Mouse (Mus musculus): Measurements from ENCODE around the gene Slit1. TPM values are rescaled to one million over a fixed set of nuclear protein-coding genes. Genes with fewer than 3 reads are reported as not detected.

Slit1 gene
- polyA plus RNA-seq, 1 experiment from 2014 or later, result 1.1 TPM

DNA sequence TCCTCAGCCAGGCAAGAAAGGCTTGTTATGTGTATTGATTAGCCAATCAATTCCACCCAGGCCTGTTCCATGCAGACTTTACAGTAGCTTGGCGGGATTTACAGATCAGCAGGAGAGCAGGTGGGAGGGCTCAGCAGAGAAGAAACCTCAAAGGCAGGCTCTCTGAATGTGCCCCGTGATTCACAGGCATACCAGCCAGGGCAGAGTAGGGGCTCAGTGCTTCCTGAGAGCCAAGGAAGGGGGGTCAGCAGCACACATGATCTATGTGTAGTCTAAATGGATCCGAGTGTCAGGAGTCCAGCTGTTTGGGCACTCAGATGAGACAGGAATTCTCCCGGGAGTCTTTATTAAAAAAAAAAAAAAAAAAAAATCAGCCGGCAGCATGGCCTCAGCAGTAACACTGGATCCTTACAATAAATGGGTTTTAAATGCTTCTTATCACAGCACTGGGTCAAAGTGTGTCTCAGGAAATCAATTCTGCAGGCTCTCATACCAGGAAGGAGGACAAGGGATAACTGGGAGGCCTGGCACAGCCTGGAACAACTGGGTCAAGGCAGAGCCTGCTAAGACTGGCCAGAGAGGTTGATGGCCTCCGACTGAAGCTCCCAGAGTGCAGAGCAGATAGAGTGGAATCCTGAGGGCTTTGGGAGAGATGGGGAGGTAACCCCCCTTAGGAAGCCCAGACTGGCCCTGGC is 88.2 kb downstream of the Slit1 start:
- H3K9me3 ChIP-seq (ENCODE audit: control insufficient read depth, low read length), result no peaks in the 10 kb centered on the region
- DNase-seq (ENCODE audit: low spot score), result no peak
- 0 out of 2 replicates have a peak, but pooled peaks have one; percentile 17 for ATAC-seq (ENCODE audit: insufficient number of reproducible peaks, low FRiP score, low TSS enrichment, low read depth)
- no peak overlapping the region for H3K4me3 ChIP-seq (ENCODE audit: low read depth, low read length)
- H3K4me2 ChIP-seq (ENCODE audit: low read depth, severe bottlenecking), result no peak overlapping the region
- peaks cover 18% of the 10 kb centered on the region for H3K27me3 ChIP-seq (ENCODE audit: control insufficient read depth, insufficient read depth, low read length)
- H3K27ac ChIP-seq (replicated peaks; ENCODE audit: low read depth, low read length), result no peak overlapping the region
- no peaks in the 10 kb centered on the region for H3K4me1 ChIP-seq (ENCODE audit: control insufficient read depth, insufficient read depth, low read length)
- H3K9ac ChIP-seq (ENCODE audit: low read length), result no peak overlapping the region
- H3K36me3 ChIP-seq (ENCODE audit: control insufficient read depth, insufficient read depth, low read length), result no peaks in the 10 kb centered on the region
- 23% methylated on average over 6 of the region's 6 CpGs for WGBS

DNA sequence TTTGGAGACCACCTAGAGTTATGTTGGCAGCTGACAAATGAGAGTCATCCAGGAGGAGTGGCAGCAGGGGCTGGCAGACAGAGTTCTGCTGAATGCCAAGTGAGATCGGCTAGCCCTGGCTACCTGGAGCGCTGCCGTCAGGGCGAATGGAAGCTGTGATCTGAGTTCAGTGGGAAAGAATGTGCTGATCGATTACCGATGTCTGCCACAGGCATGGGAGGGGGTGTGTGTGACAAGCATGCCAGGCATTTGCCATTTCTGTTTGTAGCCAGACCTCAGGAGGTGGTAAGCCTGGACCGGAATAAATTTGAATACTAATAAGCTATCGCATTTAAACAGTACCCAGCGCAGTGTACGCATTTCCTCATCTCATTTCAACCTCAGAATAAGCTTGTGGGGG is 91.5 kb downstream of the Slit1 start:
- Histone ChIP-seq H3K9me3 (ENCODE audit: control insufficient read depth, low read length) (no peaks in the 10 kb centered on the region), H3K9ac (ENCODE audit: low read length) (no peak overlapping the region), H3K27ac (replicated peaks; ENCODE audit: low read depth, low read length) (no peak overlapping the region), H3K27me3 (ENCODE audit: control insufficient read depth, insufficient read depth, low read length) (peaks cover 8% of the 10 kb centered on the region), H3K4me1 (ENCODE audit: control insufficient read depth, insufficient read depth, low read length) (no peaks in the 10 kb centered on the region), H3K36me3 (ENCODE audit: control insufficient read depth, insufficient read depth, low read length) (no peaks in the 10 kb centered on the region), H3K4me3 (ENCODE audit: low read depth, low read length) (no peak overlapping the region), H3K4me2 (ENCODE audit: low read depth, severe bottlenecking) (no peak overlapping the region)
- ATAC-seq (ENCODE audit: insufficient number of reproducible peaks, low FRiP score, low TSS enrichment, low read depth) (no peak), DNase-seq (ENCODE audit: low spot score) (no peak)
- WGBS, result 47% methylated on average over 10 of the region's 10 CpGs

DNA sequence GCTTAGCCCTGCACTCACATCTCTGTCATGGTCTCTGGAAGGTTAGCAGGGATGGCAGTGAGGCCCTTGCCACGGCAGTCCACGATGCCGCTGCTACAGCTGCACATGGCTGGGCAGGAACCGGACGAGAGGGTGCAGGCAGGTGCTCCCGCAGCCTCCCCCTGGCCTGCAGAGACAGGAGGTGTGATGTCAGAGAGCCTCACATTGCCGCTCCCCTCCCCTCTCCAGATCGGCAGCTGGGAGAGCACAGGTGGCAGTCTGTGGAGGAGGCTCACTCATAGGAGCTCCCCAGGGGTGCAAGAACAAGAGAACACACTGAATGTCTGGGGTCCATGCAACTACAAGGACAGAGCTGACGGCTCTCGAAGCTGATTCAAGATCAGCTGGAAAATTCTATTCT is 94.1 kb downstream of the Slit1 start:
- no peak overlapping the region for H3K4me3 ChIP-seq (ENCODE audit: low read depth, low read length)
- WGBS, result 45% methylated on average over 10 of the region's 10 CpGs
- no peaks in the 10 kb centered on the region for H3K4me1 ChIP-seq (ENCODE audit: control insufficient read depth, insufficient read depth, low read length)
- no peak overlapping the region for H3K4me2 ChIP-seq (ENCODE audit: low read depth, severe bottlenecking)
- H3K27me3 ChIP-seq (ENCODE audit: control insufficient read depth, insufficient read depth, low read length), result 0 out of 2 replicates have a peak, but pooled peaks cover 3% of the 10 kb centered on the region
- no peak overlapping the region for H3K9ac ChIP-seq (ENCODE audit: low read length)
- H3K9me3 ChIP-seq (ENCODE audit: control insufficient read depth, low read length), result no peaks in the 10 kb centered on the region
- no peaks in the 10 kb centered on the region for H3K36me3 ChIP-seq (ENCODE audit: control insufficient read depth, insufficient read depth, low read length)
- no peak overlapping the region for H3K27ac ChIP-seq (replicated peaks; ENCODE audit: low read depth, low read length)
- ATAC-seq (ENCODE audit: insufficient number of reproducible peaks, low FRiP score, low TSS enrichment, low read depth) (no peak), DNase-seq (ENCODE audit: low spot score) (no peak)

DNA sequence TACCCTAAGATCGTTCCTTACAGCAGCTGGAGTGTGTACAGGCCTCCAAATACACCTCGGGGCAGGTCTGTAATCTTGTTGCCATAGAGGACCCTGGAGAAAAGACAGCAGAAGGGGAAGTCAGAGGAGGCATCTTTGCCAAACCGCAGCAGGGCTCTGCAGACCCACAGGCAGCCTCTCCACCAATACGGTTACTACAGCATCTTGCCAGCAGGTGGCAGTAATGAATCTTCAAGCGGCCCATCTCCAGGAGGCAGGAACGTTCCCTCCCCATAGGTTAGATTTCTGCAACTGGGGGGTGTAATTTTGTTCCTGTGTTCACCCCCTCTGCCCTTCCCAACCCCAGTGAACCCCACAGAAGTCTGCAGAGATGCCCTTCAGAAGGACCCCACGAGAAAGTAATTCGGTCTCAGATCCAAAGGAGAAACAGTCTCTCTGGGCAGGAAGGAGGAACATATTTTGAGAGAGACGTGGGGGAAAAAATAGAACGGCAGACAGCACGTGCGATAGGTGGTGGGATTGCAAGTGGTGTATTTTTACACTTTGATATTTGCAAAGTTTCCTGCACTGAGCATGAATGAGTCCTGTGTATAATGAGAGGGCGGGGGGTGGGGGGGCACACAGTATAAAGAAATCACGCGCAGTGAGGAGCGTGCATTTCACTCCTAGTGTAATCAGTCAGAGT is 96.4 kb downstream of the Slit1 start:
- 51% methylated on average over 16 of the region's 16 CpGs for WGBS

DNA sequence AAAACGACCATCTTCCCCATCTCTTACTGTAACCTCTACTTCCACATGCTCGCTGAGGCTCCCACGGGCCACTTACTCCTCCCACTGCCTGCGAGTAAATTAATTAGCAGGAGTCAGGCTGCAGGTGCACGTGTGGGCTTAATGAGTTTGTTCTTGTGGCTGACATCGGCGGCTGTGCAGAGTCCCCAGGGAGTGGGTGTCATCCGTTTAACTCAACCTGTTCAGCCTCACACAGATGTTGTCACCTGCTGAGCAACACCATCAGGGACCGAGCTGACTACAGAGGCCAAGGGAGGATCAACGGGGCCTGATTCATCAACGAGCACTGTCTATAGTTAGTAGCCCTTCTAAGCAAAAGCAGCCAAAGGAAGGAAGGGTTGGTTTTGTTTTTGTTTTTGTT is 100.5 kb downstream of the Slit1 start:
- Histone ChIP-seq H3K4me3 (ENCODE audit: low read depth, low read length) (no peak overlapping the region), H3K9me3 (ENCODE audit: control insufficient read depth, low read length) (no peaks in the 10 kb centered on the region), H3K36me3 (ENCODE audit: control insufficient read depth, insufficient read depth, low read length) (no peaks in the 10 kb centered on the region), H3K9ac (ENCODE audit: low read length) (no peak overlapping the region), H3K4me2 (ENCODE audit: low read depth, severe bottlenecking) (no peak overlapping the region), H3K27ac (replicated peaks; ENCODE audit: low read depth, low read length) (no peak overlapping the region), H3K4me1 (ENCODE audit: control insufficient read depth, insufficient read depth, low read length) (no peaks in the 10 kb centered on the region), H3K27me3 (ENCODE audit: control insufficient read depth, insufficient read depth, low read length) (no peaks in the 10 kb centered on the region)
- DNase-seq (ENCODE audit: low spot score), result no peak
- 67% methylated on average over 11 of the region's 11 CpGs for WGBS
- ATAC-seq (ENCODE audit: insufficient number of reproducible peaks, low FRiP score, low TSS enrichment, low read depth), result no peak

More for the DNA sequence above, 96.4 kb downstream of the Slit1 start:
- Histone ChIP-seq H3K9ac (ENCODE audit: low read length) (no peak overlapping the region), H3K4me1 (ENCODE audit: control insufficient read depth, insufficient read depth, low read length) (no peaks in the 10 kb centered on the region), H3K27ac (replicated peaks; ENCODE audit: low read depth, low read length) (no peak overlapping the region), H3K27me3 (ENCODE audit: control insufficient read depth, insufficient read depth, low read length) (0 out of 2 replicates have a peak, but pooled peaks cover 3% of the 10 kb centered on the region), H3K36me3 (ENCODE audit: control insufficient read depth, insufficient read depth, low read length) (no peaks in the 10 kb centered on the region), H3K9me3 (ENCODE audit: control insufficient read depth, low read length) (no peaks in the 10 kb centered on the region), H3K4me3 (ENCODE audit: low read depth, low read length) (no peak overlapping the region), H3K4me2 (ENCODE audit: low read depth, severe bottlenecking) (no peak overlapping the region)
- DNase-seq (ENCODE audit: low spot score) (peak; percentile 86), ATAC-seq (ENCODE audit: insufficient number of reproducible peaks, low FRiP score, low TSS enrichment, low read depth) (no peak)

DNA sequence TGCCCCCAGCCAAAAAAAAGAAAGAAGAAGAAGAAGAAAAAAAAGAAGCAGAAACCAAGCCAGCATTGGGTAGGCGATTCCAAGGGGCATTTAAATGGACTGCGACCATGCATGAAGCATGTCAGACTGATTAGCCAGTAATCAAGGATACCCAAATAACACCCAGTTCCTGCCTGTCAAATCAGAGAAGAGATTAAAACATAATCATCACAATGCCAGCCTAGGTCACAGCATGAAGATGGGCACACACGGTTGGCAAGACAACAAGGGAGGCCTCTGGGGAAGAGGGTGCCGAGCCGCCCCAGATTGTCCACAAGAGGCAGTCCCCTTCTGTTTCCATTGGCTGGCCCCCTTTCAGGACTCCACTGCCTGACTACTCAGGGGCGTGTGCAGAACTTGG is 108.5 kb downstream of the Slit1 start:
- Histone ChIP-seq H3K9me3 (ENCODE audit: control insufficient read depth, low read length) (no peaks in the 10 kb centered on the region), H3K9ac (ENCODE audit: low read length) (no peak overlapping the region), H3K4me1 (ENCODE audit: control insufficient read depth, insufficient read depth, low read length) (no peaks in the 10 kb centered on the region), H3K27ac (replicated peaks; ENCODE audit: low read depth, low read length) (no peak overlapping the region), H3K4me3 (ENCODE audit: low read depth, low read length) (no peak overlapping the region), H3K36me3 (ENCODE audit: control insufficient read depth, insufficient read depth, low read length) (no peaks in the 10 kb centered on the region), H3K27me3 (ENCODE audit: control insufficient read depth, insufficient read depth, low read length) (no peaks in the 10 kb centered on the region), H3K4me2 (ENCODE audit: low read depth, severe bottlenecking) (no peak overlapping the region)
- ATAC-seq (ENCODE audit: insufficient number of reproducible peaks, low FRiP score, low TSS enrichment, low read depth), result no peak
- 76% methylated on average over 6 of the region's 6 CpGs for WGBS
- DNase-seq (ENCODE audit: low spot score), result no peak

DNA sequence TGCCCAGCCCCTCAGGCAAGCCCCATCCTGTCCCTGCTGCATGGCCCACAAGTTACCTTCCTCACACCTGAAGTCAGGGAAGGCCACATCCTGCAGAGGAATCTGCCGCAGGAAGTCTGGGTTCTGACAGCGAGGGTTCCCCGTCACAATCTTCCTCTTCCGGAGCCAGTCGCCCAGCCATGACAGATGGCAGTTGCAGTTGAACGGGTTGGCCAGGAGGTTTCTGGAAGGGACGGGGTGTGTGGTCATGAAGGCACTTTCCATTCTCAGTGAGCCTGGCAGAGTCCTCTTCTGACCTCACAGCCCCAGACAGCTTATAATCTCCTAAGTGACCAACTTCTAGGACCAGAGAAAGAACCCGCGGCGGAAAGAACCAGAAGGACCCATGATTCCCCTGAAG is 109.4 kb downstream of the Slit1 start:
- no peak overlapping the region for H3K4me3 ChIP-seq (ENCODE audit: low read depth, low read length)
- H3K36me3 ChIP-seq (ENCODE audit: control insufficient read depth, insufficient read depth, low read length), result no peaks in the 10 kb centered on the region
- H3K9me3 ChIP-seq (ENCODE audit: control insufficient read depth, low read length), result no peaks in the 10 kb centered on the region
- H3K4me2 ChIP-seq (ENCODE audit: low read depth, severe bottlenecking), result no peak overlapping the region
- no peak for ATAC-seq (ENCODE audit: insufficient number of reproducible peaks, low FRiP score, low TSS enrichment, low read depth)
- no peak overlapping the region for H3K27ac ChIP-seq (replicated peaks; ENCODE audit: low read depth, low read length)
- H3K9ac ChIP-seq (ENCODE audit: low read length), result no peak overlapping the region; the same call in 1 of the 2 replicates
- 85% methylated on average over 10 of the region's 10 CpGs for WGBS
- H3K27me3 ChIP-seq (ENCODE audit: control insufficient read depth, insufficient read depth, low read length), result no peaks in the 10 kb centered on the region
- H3K4me1 ChIP-seq (ENCODE audit: control insufficient read depth, insufficient read depth, low read length), result no peaks in the 10 kb centered on the region
- DNase-seq (ENCODE audit: low spot score), result no peak

DNA sequence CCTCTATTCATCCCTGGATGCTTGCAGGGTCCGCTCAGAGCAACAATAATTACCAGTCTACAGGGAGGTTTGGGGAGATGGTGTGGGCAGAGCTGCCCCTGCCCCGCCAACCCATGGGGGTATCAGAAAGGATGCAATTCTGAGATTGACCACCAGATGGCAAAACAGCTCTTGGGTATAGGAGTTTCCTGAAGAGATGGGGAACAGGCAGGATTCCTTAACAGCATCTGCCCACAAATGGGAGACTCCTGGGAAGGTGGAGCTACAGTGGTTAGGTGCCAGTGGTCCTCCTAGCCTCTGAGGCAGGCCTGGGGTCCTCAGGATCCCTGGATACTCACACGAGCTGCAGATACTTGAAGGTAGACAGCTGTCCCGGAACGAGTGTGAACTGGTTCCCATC is 113.9 kb downstream of the Slit1 start:
- DNase-seq (ENCODE audit: low spot score) (peak; percentile 77), ATAC-seq (ENCODE audit: insufficient number of reproducible peaks, low FRiP score, low TSS enrichment, low read depth) (no peak)
- Histone ChIP-seq H3K4me2 (ENCODE audit: low read depth, severe bottlenecking) (no peak overlapping the region), H3K4me1 (ENCODE audit: control insufficient read depth, insufficient read depth, low read length) (no peaks in the 10 kb centered on the region), H3K9me3 (ENCODE audit: control insufficient read depth, low read length) (no peaks in the 10 kb centered on the region), H3K9ac (ENCODE audit: low read length) (no peak overlapping the region), H3K36me3 (ENCODE audit: control insufficient read depth, insufficient read depth, low read length) (no peaks in the 10 kb centered on the region), H3K27ac (replicated peaks; ENCODE audit: low read depth, low read length) (no peak overlapping the region), H3K27me3 (ENCODE audit: control insufficient read depth, insufficient read depth, low read length) (no peaks in the 10 kb centered on the region), H3K4me3 (ENCODE audit: low read depth, low read length) (no peak overlapping the region)
- 51% methylated on average over 5 of the region's 5 CpGs for WGBS
